Mouse (Mus musculus): ENCODE measurements around the gene Lrrc25.

DNA sequence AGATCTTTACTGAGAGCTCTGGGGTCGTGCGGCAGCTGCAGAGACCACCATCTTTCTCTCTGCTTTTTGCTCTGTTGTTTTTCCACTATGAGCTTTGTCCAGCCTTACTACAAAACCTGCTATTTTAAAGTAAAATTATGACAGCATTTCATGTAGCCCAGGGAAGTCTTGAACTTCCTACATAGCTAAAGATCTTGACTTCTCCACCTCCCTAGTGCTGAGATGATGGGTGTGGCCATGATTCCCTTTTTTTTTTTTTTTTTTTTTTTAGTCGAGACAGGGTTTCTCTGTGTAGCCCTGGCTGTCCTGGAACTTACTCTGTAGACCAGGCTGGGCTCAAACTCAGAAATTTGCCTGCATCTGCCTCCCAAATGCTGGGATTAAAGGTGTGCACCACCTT is 48.7 kb downstream of the Lrrc25 start:
- TF ChIP-seq MAFK (IDR thresholded peaks at IDR 0.05; ENCODE audit: insufficient read depth, low read depth, low read length) (no peak), CHD2 (IDR thresholded peaks at IDR 0.05; ENCODE audit: low read depth, low read length) (no peak), ZNF384 (IDR thresholded peaks at IDR 0.05; ENCODE audit: low read depth, low read length) (0 out of 2 replicates have a peak, but pooled peaks have one; percentile 41)

Data from ES-E14 (cell line).